ENCODE assay signal across 8 mouse cellular contexts in genomic region chr2:76367188-76367922, GRCm38 (mm10). TPM values are rescaled to one million over a fixed set of nuclear protein-coding genes. Genes with fewer than 3 reads are reported as not detected.
DNase-seq lines count a peak whose midpoint lies in the region.

No protein-coding gene starts in this region.

- DNase-seq in heart, adult 8-10 months (ENCODE audit: low spot score), result peak; percentile 74
- DNase-seq in heart, postnatal 25 days (ENCODE audit: low spot score), result no peak
- DNase-seq in adrenal gland, adult (ENCODE audit: inconsistent age in 2 of 2, low spot score in 1 of 2), result peak; percentile 73 to 91
- peak; percentile 93 for DNase-seq in embryo, embryonic 10 days (ENCODE audit: low spot score)
- DNase-seq in heart, postnatal 4 days, result peak; percentile 88
- DNase-seq in left cerebral cortex, adult 18-20 months (ENCODE audit: low spot score in 2 of 2), result peak; percentile 80 to 92
- DNase-seq in monocyte, adult 2 months (ENCODE audit: low read depth in 1 of 2, low spot score in 2 of 2), result peak; percentile 31 to 63
- DNase-seq in telencephalon, adult 2 months (ENCODE audit: low read depth, low spot score), result peak; percentile 46

- intact Hi-C loops in heart, postnatal 25 days (cut with DNase I), result loop anchor here (1.0 to 10.0 kb wide), 2 partner anchors 243 to 251 kb away; no protein-coding TSS in a partner anchor

RNA-seq across cellular contexts. Expression of gene Rbm45, which starts 2.4 kb away (rescaled TPM):
- total RNA-seq in heart, adult 8-10 months (2022), result 10 to 100 TPM; 17.9 to 21.6 (median 19.2) TPM
- 10 to 100 TPM; 19.2 to 22.0 TPM for total RNA-seq in heart, postnatal 25 days (2021)
- total RNA-seq in heart, postnatal 4 days (2021), result 10 to 100 TPM; 35.9 to 36.0 TPM
- total RNA-seq in left cerebral cortex, adult 18-20 months (2021), result 10 to 100 TPM; 37.8 to 40.0 TPM

RNA-seq across cellular contexts. Expression of gene Cyct, which starts 7.1 kb away (rescaled TPM):
- total RNA-seq in heart, adult 8-10 months (2022), result 1 to 10 TPM in 1 of 4 experiments, under 1 TPM in 3; 0.44 to 1.2 (median 0.56) TPM
- total RNA-seq in heart, postnatal 25 days (2021), result not detected
- under 1 TPM in 1 of 2 experiments, not detected in 1; 0.88 TPM for total RNA-seq in heart, postnatal 4 days (2021)
- total RNA-seq in left cerebral cortex, adult 18-20 months (2021), result not detected

RNA-seq across cellular contexts. Expression of gene Pde11a, which starts 28.8 kb away (rescaled TPM):
- 1 to 10 TPM; 1.2 to 8.6 (median 3.8) TPM for total RNA-seq in heart, adult 8-10 months (2022)
- total RNA-seq in heart, postnatal 25 days (2021), result under 1 TPM; 0.22 to 0.31 TPM
- total RNA-seq in heart, postnatal 4 days (2021), result under 1 TPM; 0.14 to 0.43 TPM
- total RNA-seq in left cerebral cortex, adult 18-20 months (2021), result 1 to 10 TPM; 3.8 to 4.6 TPM

RNA-seq across cellular contexts. Expression of gene Osbpl6, which starts 39.0 kb away (rescaled TPM):
- total RNA-seq in heart, adult 8-10 months (2022), result 10 to 100 TPM; 12.5 to 19.0 (median 17.0) TPM
- total RNA-seq in heart, postnatal 25 days (2021), result 10 to 100 TPM in 1 of 2 experiments, 1 to 10 TPM in 1; 8.8 to 11.9 TPM
- total RNA-seq in heart, postnatal 4 days (2021), result 1 to 10 TPM; 4.7 to 5.0 TPM
- 10 to 100 TPM; 51.2 to 53.5 TPM for total RNA-seq in left cerebral cortex, adult 18-20 months (2021)
